ENCODE assay signal across 9 mouse cellular contexts in the genomic region with DNA sequence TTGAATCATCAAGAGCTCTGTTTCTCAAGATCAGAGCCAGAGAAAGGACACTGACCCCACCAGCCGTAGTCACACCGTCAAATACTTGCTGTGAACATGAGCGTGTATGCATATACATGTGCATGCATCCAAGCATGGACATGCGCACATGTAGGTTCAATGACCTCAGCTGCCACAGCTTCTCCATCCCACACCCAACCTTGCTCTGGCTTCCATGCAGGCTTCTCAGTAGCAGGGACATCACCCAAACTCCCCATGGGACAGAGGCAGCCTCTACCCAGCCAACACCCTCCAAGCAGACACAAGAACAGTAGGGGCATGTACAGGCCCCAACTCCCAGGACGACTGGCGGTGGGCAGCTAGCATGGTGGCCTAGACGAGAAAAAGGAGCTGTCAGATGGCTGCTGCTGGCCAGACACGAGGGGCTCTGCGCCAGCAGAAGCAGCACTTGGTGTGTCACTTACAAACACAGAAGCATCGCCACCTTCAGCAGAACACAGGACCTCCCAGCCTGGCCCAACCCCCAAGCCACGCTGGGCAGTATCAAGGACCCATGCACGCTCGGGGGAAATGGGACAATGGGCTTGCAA. TPM values are rescaled to one million over a fixed set of nuclear protein-coding genes. Genes with fewer than 3 reads are reported as not detected.
DNase-seq lines count a peak whose midpoint lies in the region; ATAC-seq and TF ChIP-seq lines count a peak whose summit lies in the region.
"Had no signal": no experiment of that assay in that cellular context is flagged by ENCODE, and none has a peak within 500 bp of the region (broad histone marks: within the 10 kb centered on the region; RNA-seq: fewer than 3 reads in every experiment).

No protein-coding gene starts in this region.

- peaks cover 12% of the 10 kb centered on the region for H3K36me3 ChIP-seq in forebrain, embryonic 10.5 days (replicated peaks)
- no peaks in the 10 kb centered on the region for H3K36me3 ChIP-seq in forebrain, embryonic 11.5 days (ENCODE audit: control insufficient read depth, insufficient read depth, low read length)
- H3K36me3 ChIP-seq in hindbrain, embryonic 15.5 days: no peaks in the 10 kb centered on the region
- no peaks in the 10 kb centered on the region for H3K36me3 ChIP-seq in neural tube, embryonic 14.5 days (ENCODE audit: control insufficient read depth, insufficient read depth, low read length)

- H3K4me2 ChIP-seq in forebrain, embryonic 11.5 days (ENCODE audit: low read depth, low read length, severe bottlenecking): no peak overlapping the region
- H3K4me2 ChIP-seq in hindbrain, embryonic 15.5 days: 0 out of 2 replicates have a peak overlapping the region, but pooled peaks have one; percentile 10
- no peak overlapping the region for H3K4me2 ChIP-seq in neural tube, embryonic 14.5 days (ENCODE audit: low read depth, low read length)

- H3K4me3 ChIP-seq in forebrain, embryonic 10.5 days: no peak overlapping the region
- H3K4me3 ChIP-seq in forebrain, embryonic 11.5 days (ENCODE audit: low read depth, low read length): no peak overlapping the region
- no peak overlapping the region for H3K4me3 ChIP-seq in left cerebral cortex, adult 2 months
- H3K4me3 ChIP-seq in hindbrain, embryonic 15.5 days: no peak overlapping the region
- no peak overlapping the region for H3K4me3 ChIP-seq in neural tube, embryonic 14.5 days (ENCODE audit: low read depth, low read length)

- no peaks in the 10 kb centered on the region for H3K9me3 ChIP-seq in forebrain, embryonic 10.5 days
- H3K9me3 ChIP-seq in forebrain, embryonic 11.5 days (ENCODE audit: control insufficient read depth, low read length): no peaks in the 10 kb centered on the region
- H3K9me3 ChIP-seq in hindbrain, embryonic 15.5 days: no peaks in the 10 kb centered on the region
- no peaks in the 10 kb centered on the region for H3K9me3 ChIP-seq in neural tube, embryonic 14.5 days (ENCODE audit: control insufficient read depth, low read length)

- no peak for TF ChIP-seq CTCF in left cerebral cortex, adult 2 months (IDR thresholded peaks at IDR 0.05)

- H3K27me3 ChIP-seq in forebrain, embryonic 10.5 days (ENCODE audit: poor library complexity, severe bottlenecking): no peaks in the 10 kb centered on the region
- H3K27me3 ChIP-seq in forebrain, embryonic 11.5 days (ENCODE audit: control insufficient read depth, insufficient read depth, low read length): no peaks in the 10 kb centered on the region
- H3K27me3 ChIP-seq in hindbrain, embryonic 15.5 days: no peaks in the 10 kb centered on the region
- no peaks in the 10 kb centered on the region for H3K27me3 ChIP-seq in neural tube, embryonic 14.5 days (ENCODE audit: control insufficient read depth, insufficient read depth, low read length)

- no peak for ATAC-seq in forebrain, embryonic 11.5 days (replicated peaks; ENCODE audit: low FRiP score)
- no peak for ATAC-seq in hindbrain, embryonic 15.5 days (ENCODE audit: low FRiP score, low read depth)
- no peak for ATAC-seq in neural tube, embryonic 14.5 days (ENCODE audit: low read depth)

- DNase-seq in forebrain, embryonic 10.5 days (ENCODE audit: extremely low spot score, low spot score): no peak
- no peak for DNase-seq in forebrain, embryonic 11.5 days (ENCODE audit: low spot score)
- DNase-seq in left cerebral cortex, adult 2 months (ENCODE audit: extremely low spot score in 1 of 2, low spot score in 2 of 2): no peak
- DNase-seq in left cerebral cortex, adult 18-20 months (ENCODE audit: low spot score in 2 of 2): no peak
- no peak for DNase-seq in spleen, postnatal 4 days (ENCODE audit: low spot score in 2 of 2)
- DNase-seq in retina, embryonic 14.5 days (ENCODE audit: low spot score): no peak
- DNase-seq: cerebellum, postnatal 14 days had no signal

- no peak overlapping the region for H3K9ac ChIP-seq in forebrain, embryonic 11.5 days (ENCODE audit: low read length)
- no peak overlapping the region for H3K9ac ChIP-seq in hindbrain, embryonic 15.5 days
- H3K9ac ChIP-seq in neural tube, embryonic 14.5 days (replicated peaks; ENCODE audit: low read depth, low read length): no peak overlapping the region

- 93% methylated on average over 13 of the region's 13 CpGs for WGBS in forebrain, embryonic 10.5 days
- 88% methylated on average over 13 of the region's 13 CpGs for WGBS in forebrain, embryonic 11.5 days
- 68% methylated on average over 13 of the region's 13 CpGs for WGBS in hindbrain, embryonic 15.5 days
- 79% methylated on average over 13 of the region's 13 CpGs for WGBS in neural tube, embryonic 14.5 days

- peak overlapping the region; percentile 97 for H3K27ac ChIP-seq in forebrain, embryonic 10.5 days
- H3K27ac ChIP-seq in forebrain, embryonic 11.5 days (ENCODE audit: low read depth, low read length): no peak overlapping the region
- peak overlapping the region; percentile 36; the same call in 1 of the 2 replicates for H3K27ac ChIP-seq in left cerebral cortex, adult 2 months
- peak overlapping the region; percentile 96 for H3K27ac ChIP-seq in hindbrain, embryonic 15.5 days (replicated peaks)
- H3K27ac ChIP-seq in neural tube, embryonic 14.5 days (ENCODE audit: low read depth, low read length): peak overlapping the region; percentile 96

- peaks cover 98% of the 10 kb centered on the region for H3K4me1 ChIP-seq in forebrain, embryonic 10.5 days
- peaks cover 56% of the 10 kb centered on the region for H3K4me1 ChIP-seq in forebrain, embryonic 11.5 days (replicated peaks; ENCODE audit: control insufficient read depth, insufficient read depth, low read length)
- H3K4me1 ChIP-seq in hindbrain, embryonic 15.5 days (replicated peaks): peaks cover 94% of the 10 kb centered on the region
- peaks cover 78% of the 10 kb centered on the region for H3K4me1 ChIP-seq in neural tube, embryonic 14.5 days (ENCODE audit: control insufficient read depth, insufficient read depth, low read length)

- intact Hi-C loops in left cerebral cortex, adult 2 months (cut with DNase I): no loop called here

RNA-seq across cellular contexts. Expression of a gene that starts 40.1 kb away (rescaled TPM):
- 15.7 and 17.8 TPM in 2 replicates for polyA plus RNA-seq in forebrain, embryonic 10.5 days (2016; fragmentation: Nextera tagmentation; extraction: Ambion mirVana)
- 27.3 and 29.5 TPM in 2 replicates for polyA plus RNA-seq in forebrain, embryonic 11.5 days (2014; fragmentation: Nextera tagmentation; extraction: Ambion mirVana)
- total RNA-seq in left cerebral cortex, adult 2 months (2021): 100 to 1,000 TPM; 228 to 270 TPM
- 100 to 1,000 TPM; 177 to 208 TPM for total RNA-seq in left cerebral cortex, adult 18-20 months (2021)
- 26.3 and 28.7 TPM in 2 replicates for polyA plus RNA-seq in hindbrain, embryonic 15.5 days (2015; fragmentation: Nextera tagmentation; extraction: Ambion mirVana)
- 29.1 and 32.8 TPM in 2 replicates for polyA plus RNA-seq in neural tube, embryonic 14.5 days (2014; fragmentation: Nextera tagmentation; extraction: Ambion mirVana)
